Mouse (Mus musculus): ENCODE results near the gene Rps3a1.

DNA sequence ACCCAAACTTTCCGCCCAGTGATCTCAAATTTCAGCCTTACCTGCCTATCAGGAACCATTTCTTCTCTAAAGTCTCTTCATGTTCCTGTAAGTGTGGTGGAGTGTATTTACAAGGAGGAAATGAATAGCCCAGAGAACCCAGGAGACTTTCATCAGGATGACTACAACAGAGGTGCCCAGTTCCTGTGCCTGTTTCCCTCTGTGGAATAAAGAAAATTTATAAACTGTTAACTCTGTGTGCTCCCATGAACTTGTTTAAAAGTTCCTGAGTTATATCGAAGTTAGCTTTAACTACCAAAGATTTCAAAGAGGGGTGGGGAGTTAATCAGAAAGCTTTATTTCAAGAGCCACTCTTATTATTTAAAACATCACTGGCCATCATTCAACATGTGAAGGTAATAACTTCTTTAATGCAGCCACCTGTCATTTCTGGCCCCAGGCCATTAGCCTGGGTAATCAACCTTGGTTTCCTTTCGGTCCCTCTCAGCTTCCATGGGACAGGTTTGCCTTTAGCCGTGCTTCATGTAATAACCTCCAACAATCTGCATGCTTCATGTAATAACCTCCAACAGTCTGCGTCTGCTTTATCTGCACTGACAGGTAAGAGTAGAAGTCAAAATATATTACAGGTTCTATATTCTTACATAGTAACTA lies 45.4 kb upstream of the Rps3a1 start:
- TF ChIP-seq CTCF (IDR thresholded peaks at IDR 0.05; ENCODE audit: borderline replicate concordance, insufficient read depth, low read length) = no peak
- TF ChIP-seq POLR2A (IDR thresholded peaks at IDR 0.05; ENCODE audit: low read depth, low read length) = no peak
